Mouse (Mus musculus): ENCODE measurements at regions not wholly inside any gene's neighbourhood (a gene's known extent, or its start where the extent isn't known, plus 50 kb on each side); places are given as distances from the start of the nearest gene placed in this dataset.

- WGBS = 77% methylated on average over 1 of the region's 1 CpGs
Measured at GRCm38 (mm10) chr3:61064720-61065119, 62.1 kb downstream of the P2ry1 start.

DNA sequence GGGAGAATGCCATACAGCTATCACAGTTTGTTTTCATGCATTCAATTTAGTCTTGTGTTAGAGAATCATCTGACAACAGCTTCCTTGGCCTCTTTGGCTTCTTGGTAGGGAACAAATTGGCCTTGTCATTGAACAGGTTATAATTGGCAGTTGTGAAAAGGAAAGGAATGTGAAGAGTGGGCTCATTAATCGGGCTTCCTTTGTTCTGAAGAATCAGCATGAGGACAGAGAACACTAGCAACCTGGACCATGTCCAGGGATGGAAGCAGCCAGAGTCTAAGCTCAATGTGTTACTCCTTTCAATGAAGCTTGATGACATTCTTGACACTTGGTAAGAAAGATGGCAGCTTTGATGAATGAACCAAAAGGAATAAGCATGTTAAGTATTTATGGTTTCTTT, 64.5 kb downstream of the P2ry1 start:
- no peaks in the 10 kb centered on the region for H3K36me3 ChIP-seq
- WGBS = 39% methylated on average over 1 of the region's 1 CpGs
- H3K9ac ChIP-seq = no peak overlapping the region
- no peaks in the 10 kb centered on the region for H3K4me1 ChIP-seq
- no peaks in the 10 kb centered on the region for H3K9me3 ChIP-seq
- H3K27me3 ChIP-seq (replicated peaks) = no peaks in the 10 kb centered on the region
- no peak overlapping the region for H3K4me2 ChIP-seq (replicated peaks)
- no peak overlapping the region for H3K4me3 ChIP-seq
- ATAC-seq (ENCODE audit: low FRiP score, low read depth) = no peak
- H3K27ac ChIP-seq = no peak overlapping the region

More at GRCm38 (mm10) chr3:61064720-61065119, 62.1 kb downstream of the P2ry1 start:
- Histone ChIP-seq H3K36me3 (no peaks in the 10 kb centered on the region), H3K9ac (no peak overlapping the region), H3K4me1 (no peaks in the 10 kb centered on the region), H3K27ac (no peak overlapping the region), H3K27me3 (replicated peaks) (no peaks in the 10 kb centered on the region), H3K9me3 (no peaks in the 10 kb centered on the region), H3K4me2 (replicated peaks) (no peak overlapping the region), H3K4me3 (no peak overlapping the region)
- ATAC-seq (ENCODE audit: low FRiP score, low read depth) = no peak

DNA sequence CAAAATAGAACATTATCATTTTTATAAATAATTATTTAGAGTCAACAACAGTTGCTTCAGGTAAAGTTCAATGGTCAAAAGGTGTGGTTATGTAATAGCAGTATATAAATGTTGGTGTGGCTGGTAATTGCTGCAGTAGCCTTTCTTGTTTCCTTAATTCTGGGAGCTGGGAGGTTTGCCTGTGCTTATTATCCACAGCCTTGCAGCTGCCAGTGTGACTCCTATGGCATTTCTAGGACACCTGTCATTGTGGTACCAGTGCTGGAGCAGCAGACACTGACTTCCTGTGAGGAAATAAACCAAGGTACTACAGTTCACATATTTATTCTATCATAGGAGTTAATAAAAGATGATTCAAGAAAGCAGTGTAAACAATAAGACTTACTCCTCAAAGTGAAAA, 65.6 kb downstream of the P2ry1 start:
- Histone ChIP-seq H3K27me3 (replicated peaks) (no peaks in the 10 kb centered on the region), H3K4me1 (no peaks in the 10 kb centered on the region), H3K9ac (no peak overlapping the region), H3K4me2 (replicated peaks) (no peak overlapping the region), H3K36me3 (no peaks in the 10 kb centered on the region), H3K9me3 (no peaks in the 10 kb centered on the region), H3K27ac (no peak overlapping the region), H3K4me3 (no peak overlapping the region)
- ATAC-seq (ENCODE audit: low FRiP score, low read depth) = no peak

DNA sequence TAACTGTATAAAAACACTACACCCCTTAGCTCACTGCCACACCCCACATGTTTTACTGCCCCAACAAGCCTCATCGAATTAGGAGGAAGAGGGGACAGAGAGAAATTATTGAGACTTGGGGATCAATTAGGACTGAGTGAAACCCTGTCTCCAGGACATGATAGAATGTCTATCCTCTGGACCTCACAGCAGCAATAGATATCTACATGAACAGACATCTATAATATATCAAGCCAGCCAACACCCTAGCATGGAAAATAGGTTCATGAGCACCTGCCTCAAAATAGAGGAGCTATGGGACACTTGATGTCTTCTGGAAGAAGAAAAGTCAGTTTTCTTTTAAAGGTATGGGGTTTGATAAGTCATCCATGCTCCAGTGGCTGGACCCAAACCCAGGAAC, 68.4 kb downstream of the P2ry1 start:
- Histone ChIP-seq H3K27ac (no peak overlapping the region), H3K4me2 (replicated peaks) (no peak overlapping the region), H3K4me3 (no peak overlapping the region), H3K36me3 (no peaks in the 10 kb centered on the region), H3K9ac (no peak overlapping the region), H3K9me3 (no peaks in the 10 kb centered on the region), H3K27me3 (replicated peaks) (no peaks in the 10 kb centered on the region), H3K4me1 (no peaks in the 10 kb centered on the region)
- ATAC-seq (ENCODE audit: low FRiP score, low read depth) = no peak
- 81% methylated on average over 1 of the region's 1 CpGs for WGBS

DNA sequence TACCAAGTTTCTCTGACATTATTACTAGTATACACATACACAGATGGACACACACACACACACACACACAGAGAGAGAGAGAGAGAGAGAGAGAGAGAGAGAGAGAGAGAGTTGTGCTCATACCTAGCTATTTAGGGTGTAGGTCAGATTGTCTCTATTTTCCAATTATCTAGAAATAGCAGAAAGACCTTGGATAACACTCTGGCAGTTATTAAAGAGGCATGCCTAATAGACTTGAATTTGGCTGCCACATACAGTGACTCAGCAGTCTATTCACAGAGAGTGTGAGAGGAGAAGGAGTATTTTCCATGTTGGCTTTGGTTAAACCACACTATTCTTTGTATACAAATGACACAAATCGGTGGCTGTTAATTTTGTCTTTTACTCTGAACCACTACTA, 69.7 kb downstream of the P2ry1 start:
- no peaks in the 10 kb centered on the region for H3K36me3 ChIP-seq
- H3K27me3 ChIP-seq (replicated peaks) = no peaks in the 10 kb centered on the region
- H3K4me3 ChIP-seq = no peak overlapping the region
- no peak overlapping the region for H3K4me2 ChIP-seq (replicated peaks)
- H3K9ac ChIP-seq = no peak overlapping the region
- no peaks in the 10 kb centered on the region for H3K4me1 ChIP-seq
- ATAC-seq (ENCODE audit: low FRiP score, low read depth) = no peak; the same call in 1 of the 2 replicates
- H3K9me3 ChIP-seq = no peaks in the 10 kb centered on the region
- no peak overlapping the region for H3K27ac ChIP-seq
- WGBS = 94% methylated on average over 1 of the region's 1 CpGs

- Histone ChIP-seq H3K36me3 (no peaks in the 10 kb centered on the region), H3K27ac (no peak overlapping the region), H3K4me1 (no peaks in the 10 kb centered on the region), H3K27me3 (replicated peaks) (no peaks in the 10 kb centered on the region), H3K9ac (no peak overlapping the region), H3K4me2 (replicated peaks) (no peak overlapping the region), H3K4me3 (no peak overlapping the region), H3K9me3 (no peaks in the 10 kb centered on the region)
- no peak for ATAC-seq (ENCODE audit: low FRiP score, low read depth)
- WGBS = 91% methylated on average over 1 of the region's 1 CpGs
Measured at GRCm38 (mm10) chr3:61073103-61073502, 70.5 kb downstream of the P2ry1 start.

DNA sequence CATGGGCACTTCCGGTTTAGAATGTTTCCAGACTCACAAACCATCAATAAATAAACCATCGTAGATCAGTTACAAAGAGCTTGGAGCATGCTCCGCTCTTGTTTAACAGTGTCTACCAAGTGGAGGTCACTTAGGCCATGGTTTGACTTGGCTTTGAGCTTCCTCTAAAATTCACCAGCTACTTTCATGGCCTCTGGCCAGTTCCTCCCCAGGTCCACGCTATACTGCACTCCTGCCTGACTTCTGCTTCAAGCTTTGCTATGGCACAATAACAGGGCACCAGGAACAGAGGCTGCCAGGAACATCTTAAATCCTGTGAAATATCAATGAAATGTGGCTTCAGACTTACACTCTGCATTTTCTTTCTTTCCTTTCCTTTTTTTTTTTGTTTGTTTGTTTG, 71.2 kb downstream of the P2ry1 start:
- H3K4me3 ChIP-seq = no peak overlapping the region
- no peak overlapping the region for H3K4me2 ChIP-seq (replicated peaks)
- H3K36me3 ChIP-seq = no peaks in the 10 kb centered on the region
- no peaks in the 10 kb centered on the region for H3K4me1 ChIP-seq
- H3K9ac ChIP-seq = no peak overlapping the region
- 92% methylated on average over 4 of the region's 4 CpGs for WGBS
- H3K27me3 ChIP-seq (replicated peaks) = no peaks in the 10 kb centered on the region
- no peak for ATAC-seq (ENCODE audit: low FRiP score, low read depth)
- no peak overlapping the region for H3K27ac ChIP-seq
- no peaks in the 10 kb centered on the region for H3K9me3 ChIP-seq

- no peaks in the 10 kb centered on the region for H3K36me3 ChIP-seq
- H3K27ac ChIP-seq = no peak overlapping the region
- H3K27me3 ChIP-seq (replicated peaks) = no peaks in the 10 kb centered on the region
- no peak overlapping the region for H3K4me2 ChIP-seq (replicated peaks)
- no peak overlapping the region for H3K4me3 ChIP-seq
- no peak overlapping the region for H3K9ac ChIP-seq
- 80% methylated on average over 2 of the region's 2 CpGs for WGBS
- no peak for ATAC-seq (ENCODE audit: low FRiP score, low read depth)
- H3K9me3 ChIP-seq = no peaks in the 10 kb centered on the region
- no peaks in the 10 kb centered on the region for H3K4me1 ChIP-seq
Measured at GRCm38 (mm10) chr3:61075839-61076238, 73.2 kb downstream of the P2ry1 start.

DNA sequence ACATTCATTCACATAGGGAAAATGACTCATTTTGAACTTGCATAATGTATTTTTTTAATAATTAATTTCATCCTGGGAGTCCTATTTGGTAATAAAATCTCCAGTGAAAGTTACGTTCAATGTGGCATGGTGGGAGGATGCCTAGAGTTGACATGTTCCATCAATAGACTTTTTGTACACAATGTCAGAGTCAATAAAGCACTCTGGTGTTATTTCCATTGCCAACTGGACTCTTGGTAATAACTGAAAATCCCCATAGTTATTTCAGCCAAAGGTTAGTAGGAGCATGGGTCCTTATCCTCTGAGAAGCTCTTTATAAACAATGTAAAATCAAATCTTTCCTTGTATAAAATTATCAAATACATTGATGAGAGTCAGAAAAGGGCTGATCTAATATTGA, 87.3 kb downstream of the P2ry1 start:
- ATAC-seq (ENCODE audit: low FRiP score, low read depth) = no peak
- 88% methylated on average over 1 of the region's 1 CpGs for WGBS
- Histone ChIP-seq H3K9ac (no peak overlapping the region), H3K4me2 (replicated peaks) (no peak overlapping the region), H3K27ac (no peak overlapping the region), H3K9me3 (no peaks in the 10 kb centered on the region), H3K4me3 (no peak overlapping the region), H3K27me3 (replicated peaks) (no peaks in the 10 kb centered on the region), H3K36me3 (no peaks in the 10 kb centered on the region), H3K4me1 (no peaks in the 10 kb centered on the region)

- ATAC-seq (ENCODE audit: low FRiP score, low read depth) = no peak
- H3K9me3 ChIP-seq = no peaks in the 10 kb centered on the region
- 93% methylated on average over 2 of the region's 2 CpGs for WGBS
- H3K4me3 ChIP-seq = no peak overlapping the region
- no peaks in the 10 kb centered on the region for H3K27me3 ChIP-seq (replicated peaks)
- no peak overlapping the region for H3K4me2 ChIP-seq (replicated peaks)
- no peaks in the 10 kb centered on the region for H3K4me1 ChIP-seq
- H3K36me3 ChIP-seq = no peaks in the 10 kb centered on the region
- no peak overlapping the region for H3K27ac ChIP-seq
- no peak overlapping the region for H3K9ac ChIP-seq
Measured at GRCm38 (mm10) chr3:61092031-61092430, 89.4 kb downstream of the P2ry1 start.

- H3K9ac ChIP-seq = no peak overlapping the region
- no peaks in the 10 kb centered on the region for H3K4me1 ChIP-seq
- H3K36me3 ChIP-seq = no peaks in the 10 kb centered on the region
- H3K4me2 ChIP-seq (replicated peaks) = no peak overlapping the region
- no peak for ATAC-seq (ENCODE audit: low FRiP score, low read depth)
- H3K27ac ChIP-seq = no peak overlapping the region
- no peaks in the 10 kb centered on the region for H3K27me3 ChIP-seq (replicated peaks)
- H3K4me3 ChIP-seq = no peak overlapping the region
- H3K9me3 ChIP-seq = no peaks in the 10 kb centered on the region
Measured at GRCm38 (mm10) chr3:61116364-61116763, 113.8 kb downstream of the P2ry1 start.

GRCm38 (mm10) chr3:61133096-61133495, 130.5 kb downstream of the P2ry1 start:
- Histone ChIP-seq H3K4me1 (no peaks in the 10 kb centered on the region), H3K9ac (no peak overlapping the region), H3K27ac (no peak overlapping the region), H3K4me3 (no peak overlapping the region), H3K4me2 (replicated peaks) (no peak overlapping the region), H3K9me3 (no peaks in the 10 kb centered on the region), H3K27me3 (replicated peaks) (no peaks in the 10 kb centered on the region), H3K36me3 (no peaks in the 10 kb centered on the region)
- WGBS = 65% methylated on average over 1 of the region's 1 CpGs
- no peak for ATAC-seq (ENCODE audit: low FRiP score, low read depth)

GRCm38 (mm10) chr3:61154087-61154486, 151.5 kb downstream of the P2ry1 start:
- no peak overlapping the region for H3K27ac ChIP-seq
- no peaks in the 10 kb centered on the region for H3K36me3 ChIP-seq
- no peaks in the 10 kb centered on the region for H3K4me1 ChIP-seq
- no peak overlapping the region for H3K9ac ChIP-seq
- 83% methylated on average over 2 of the region's 2 CpGs for WGBS
- H3K27me3 ChIP-seq (replicated peaks) = no peaks in the 10 kb centered on the region
- no peak overlapping the region for H3K4me3 ChIP-seq
- H3K9me3 ChIP-seq = no peaks in the 10 kb centered on the region
- ATAC-seq (ENCODE audit: low FRiP score, low read depth) = no peak
- no peak overlapping the region for H3K4me2 ChIP-seq (replicated peaks)

GRCm38 (mm10) chr3:61159811-61160210, 157.2 kb downstream of the P2ry1 start:
- Histone ChIP-seq H3K4me2 (replicated peaks) (no peak overlapping the region), H3K4me1 (no peaks in the 10 kb centered on the region), H3K4me3 (no peak overlapping the region), H3K9ac (no peak overlapping the region), H3K9me3 (no peaks in the 10 kb centered on the region), H3K27ac (no peak overlapping the region), H3K36me3 (no peaks in the 10 kb centered on the region), H3K27me3 (replicated peaks) (no peaks in the 10 kb centered on the region)
- 83% methylated on average over 4 of the region's 4 CpGs for WGBS
- ATAC-seq (ENCODE audit: low FRiP score, low read depth) = no peak
